Mouse (Mus musculus) C2C12 (cell line): ENCODE data around the gene Vpreb3. TPM values are rescaled to one million over a fixed set of nuclear protein-coding genes. Genes with fewer than 3 reads are reported as not detected.
A peak's percentile ranks its signal among the peaks of the same experiment; 100 is the strongest.

Source experiments
- H3K27me3 ChIP-seq: one replicate; pipeline ENCODE4 v1.6.1; 2011; ENCODE audit not compliant: control insufficient read depth, insufficient read depth, insufficient read length
- H3K36me3 ChIP-seq: one replicate; pipeline ENCODE4 v1.6.1; 2011; ENCODE audit not compliant: control insufficient read depth, insufficient read depth
- H3K4me3 ChIP-seq: one replicate; pipeline ENCODE4 v1.5.1; 2011; ENCODE audit warnings: mild to moderate bottlenecking, control low read depth; ENCODE audit not compliant: poor library complexity, insufficient read depth, severe bottlenecking
- H3K79me2 ChIP-seq: one replicate; pipeline ENCODE4 v1.6.1; 2011; ENCODE audit not compliant: control insufficient read depth, insufficient read depth
- H3K79me3 ChIP-seq: one replicate; pipeline ENCODE4 v1.6.1; 2011; ENCODE audit warnings: low read depth, control low read depth
- H3ac ChIP-seq: one replicate; pipeline ENCODE3; 2011; ENCODE audit warnings: low read depth; ENCODE audit not compliant: control insufficient read depth, insufficient read length
- CEBPB ChIP-seq: IDR thresholded peaks from one replicate; pipeline ENCODE4 v1.6.1; 2011; ENCODE audit warnings: low read depth, mild to moderate bottlenecking, control low read depth, moderate library complexity
- CTCF ChIP-seq: IDR thresholded peaks from one replicate; pipeline ENCODE4 v1.5.1; 2011; ENCODE audit not compliant: control insufficient read depth, insufficient read depth, insufficient read length
- FOSL1 ChIP-seq: IDR thresholded peaks from one replicate; pipeline ENCODE4 v1.8.0; 2011; ENCODE audit warnings: mild to moderate bottlenecking, low read length; ENCODE audit not compliant: poor library complexity, insufficient read depth, severe bottlenecking
- MAX ChIP-seq: IDR thresholded peaks from one replicate; pipeline ENCODE4 v1.6.1; 2011; ENCODE audit warnings: mild to moderate bottlenecking, control low read depth
- MYOD1 ChIP-seq: IDR thresholded peaks from one replicate; pipeline ENCODE4 v1.6.1; 2011; ENCODE audit warnings: low read depth; ENCODE audit not compliant: control insufficient read depth, insufficient read length
- MYOG ChIP-seq: IDR thresholded peaks from one replicate; pipeline ENCODE4 v1.6.1; 2011; ENCODE audit not compliant: control insufficient read depth, insufficient read length; ENCODE audit errors: extremely low read depth
- USF1 ChIP-seq: IDR thresholded peaks from one replicate; pipeline ENCODE4 v1.6.1; 2011; ENCODE audit warnings: low read depth, mild to moderate bottlenecking, control low read depth, moderate library complexity
- polyA plus RNA-seq: library from polyadenylated mRNA; unstranded; fragments of >200 nt; fragmentation: generic; extraction: Trizol; gene quantifications from one replicate; pipeline ENCODE4 v1.2.1, GENCODE M21; 2012; ENCODE audit warnings: missing spikeins

Vpreb3 gene
- polyA plus RNA-seq, 1 experiment: 0.13 TPM

DNA sequence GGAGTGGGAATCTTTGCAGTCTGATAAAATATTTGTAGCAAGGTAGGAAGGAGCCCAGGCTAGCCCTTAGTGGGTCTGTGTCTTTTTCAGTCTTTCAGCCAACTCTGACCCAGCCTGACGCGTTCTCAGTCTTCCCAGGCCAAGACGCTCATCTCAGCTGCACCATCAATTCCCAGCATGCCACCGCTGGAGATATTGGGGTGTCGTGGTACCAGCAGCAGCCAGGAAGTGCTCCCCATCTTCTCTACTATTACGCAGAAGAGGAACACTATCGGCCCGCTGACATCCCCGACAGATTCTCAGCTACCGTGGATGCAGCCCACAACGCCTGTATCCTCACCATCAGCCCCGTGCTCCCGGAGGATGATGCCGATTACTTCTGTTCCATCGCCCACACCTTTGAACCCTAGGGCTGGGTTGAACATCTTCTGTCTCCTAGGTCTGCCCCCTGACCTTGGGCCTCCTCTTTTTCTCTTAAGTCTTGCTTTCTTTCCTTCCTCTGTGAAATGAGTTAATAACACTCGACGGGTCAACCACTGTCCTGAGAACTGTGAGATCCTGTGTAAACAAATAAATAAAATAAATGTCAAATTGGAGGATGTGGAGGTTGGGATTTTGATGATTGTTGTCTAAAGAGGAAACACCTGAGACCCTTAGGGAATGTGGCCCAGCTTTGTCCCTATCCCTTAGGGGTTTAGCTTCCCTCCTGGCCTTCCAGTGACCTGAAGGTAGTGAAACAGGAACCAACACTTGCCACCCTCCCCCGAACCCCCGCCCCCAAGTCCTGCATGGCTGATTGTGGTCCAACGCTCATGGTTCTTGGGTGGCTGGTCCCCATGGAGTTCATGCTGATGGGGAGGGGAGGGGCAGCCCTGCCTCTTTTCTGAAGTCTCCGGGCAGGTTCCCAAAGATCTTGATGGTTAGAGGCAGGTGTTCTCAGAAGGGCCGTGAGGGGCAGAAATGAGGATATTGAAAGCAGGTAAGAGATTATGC lies 6.5 kb downstream of the Vpreb3 start:
- Histone ChIP-seq H3ac (no peak overlapping the region), H3K36me3 (no peaks in the 10 kb centered on the region), H3K79me2 (no peaks in the 10 kb centered on the region), H3K27me3 (peaks cover 11% of the 10 kb centered on the region), H3K4me3 (no peak overlapping the region), H3K79me3 (no peaks in the 10 kb centered on the region)
- TF ChIP-seq MAX (no peak), MYOG (no peak), USF1 (no peak), CEBPB (no peak), FOSL1 (no peak), CTCF (no peak), MYOD1 (no peak)

DNA sequence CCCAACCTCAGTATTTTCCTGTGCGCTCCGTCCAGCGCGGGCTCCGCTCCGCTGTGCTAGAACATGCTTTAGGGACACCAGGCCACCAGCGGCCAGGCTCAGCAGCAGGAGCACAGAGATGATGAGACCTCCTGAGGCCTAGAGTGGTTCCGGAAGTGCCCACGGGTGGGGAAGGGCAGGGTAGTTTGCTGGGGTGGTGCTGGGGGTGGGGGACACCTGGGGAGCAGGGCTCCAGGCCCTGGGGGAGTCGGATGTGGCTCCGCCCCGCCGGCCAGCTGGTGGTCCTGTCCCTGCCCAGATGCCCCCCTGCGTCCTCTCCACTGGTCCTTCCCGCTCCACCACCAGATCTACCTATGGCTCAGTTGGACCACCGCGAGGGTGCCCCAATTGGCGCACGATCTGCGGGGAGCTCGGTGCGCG lies 7.9 kb downstream of the Vpreb3 start:
- H3ac ChIP-seq: no peak overlapping the region
- no peaks in the 10 kb centered on the region for H3K79me3 ChIP-seq
- no peaks in the 10 kb centered on the region for H3K36me3 ChIP-seq
- peaks cover 15% of the 10 kb centered on the region for H3K27me3 ChIP-seq
- TF ChIP-seq FOSL1 (no peak), MYOG (no peak), CEBPB (no peak), MAX (no peak)
- no peaks in the 10 kb centered on the region for H3K79me2 ChIP-seq
- no peak overlapping the region for H3K4me3 ChIP-seq

DNA sequence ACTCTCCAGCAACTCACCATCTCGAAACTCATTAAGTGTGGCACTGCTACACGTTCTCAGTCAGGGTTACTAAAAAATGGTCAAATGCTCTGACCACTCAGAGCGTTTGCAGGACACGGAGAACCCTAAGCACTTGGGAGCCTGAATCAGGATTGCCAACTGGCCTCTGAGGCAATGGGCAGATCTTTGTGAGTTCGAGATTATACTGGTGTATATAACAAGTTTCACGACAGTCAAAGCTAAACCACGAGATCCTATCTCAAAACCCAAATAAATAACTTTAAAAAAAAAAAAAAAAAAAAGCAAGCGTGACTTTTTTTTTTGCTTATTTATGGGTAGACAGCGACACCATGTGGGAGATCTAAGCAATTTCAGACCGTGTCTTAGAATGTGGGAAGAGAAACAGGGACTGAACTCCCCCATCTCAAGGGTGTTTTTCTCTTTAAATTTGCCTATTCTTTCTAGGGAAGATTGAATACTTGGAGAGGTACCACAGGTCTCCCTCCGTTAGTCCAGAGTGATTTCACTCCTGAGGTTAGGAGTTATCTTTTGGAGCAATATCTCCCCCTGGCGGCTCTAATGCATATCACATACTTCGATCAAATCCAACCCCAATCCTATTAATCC lies 8.7 kb downstream of the Vpreb3 start:
- Histone ChIP-seq H3K4me3 (no peak overlapping the region), H3K27me3 (peaks cover 15% of the 10 kb centered on the region), H3K36me3 (no peaks in the 10 kb centered on the region), H3K79me2 (no peaks in the 10 kb centered on the region), H3ac (no peak overlapping the region), H3K79me3 (no peaks in the 10 kb centered on the region)
- TF ChIP-seq USF1 (no peak), MAX (no peak), FOSL1 (no peak), CEBPB (no peak), CTCF (no peak)

DNA sequence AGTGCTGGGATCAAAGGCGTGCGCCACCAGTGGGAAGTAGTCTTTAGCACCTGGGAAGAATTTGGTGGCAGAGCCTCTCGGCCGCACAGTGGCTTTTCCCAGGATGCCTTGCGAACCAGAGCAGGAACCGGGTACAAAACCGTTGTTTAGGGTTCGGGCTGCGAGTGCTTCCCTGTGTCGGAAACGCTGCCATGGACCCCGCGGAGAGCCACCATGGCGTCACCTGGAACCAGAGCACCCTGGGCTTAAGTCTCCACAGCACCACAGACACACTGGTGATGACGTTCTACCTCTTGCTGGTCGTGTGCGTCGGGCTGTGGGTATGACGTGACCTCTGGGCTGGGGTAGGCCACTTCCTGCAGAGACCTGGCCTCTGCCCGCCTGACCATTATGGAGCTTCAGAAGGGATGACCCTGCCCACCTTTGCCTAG lies 11.5 kb downstream of the Vpreb3 start, which contains the start of gene Gm5134:
Gene Gm5134 (plus strand): TSS at position 134 of the 431 bp plus-strand sequence.
- Histone ChIP-seq H3K27me3 (peaks cover 25% of the 10 kb centered on the region), H3K4me3 (no peak within 1 kb of the TSS), H3ac (no peak within 1 kb of the TSS), H3K36me3 (no peaks in the 10 kb centered on the region), H3K79me2 (no peaks in the 10 kb centered on the region), H3K79me3 (no peaks in the 10 kb centered on the region)
- TF ChIP-seq MAX (no peak), MYOD1 (no peak), CEBPB (no peak), CTCF (no peak)

DNA sequence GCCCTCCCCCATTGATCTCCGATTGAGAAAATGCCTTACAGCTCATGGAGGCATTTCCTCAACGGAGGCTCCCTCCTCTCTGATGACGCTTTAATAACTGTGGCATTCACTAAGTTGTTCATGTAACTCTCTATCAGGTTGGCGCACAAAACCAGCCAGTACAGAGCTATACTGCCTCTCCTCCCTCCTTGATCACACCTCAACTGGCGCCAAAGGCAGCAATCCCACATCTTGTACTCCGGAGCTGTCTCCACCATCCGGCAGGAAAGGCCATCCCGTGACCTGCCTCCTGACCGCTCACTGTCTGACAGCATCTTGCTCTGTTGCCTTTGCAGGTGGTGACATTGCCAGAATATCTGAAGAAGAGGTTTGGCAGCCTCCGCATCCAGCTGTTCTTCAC lies 31.0 kb downstream of the Vpreb3 start:
- TF ChIP-seq FOSL1: no peak
- no peak for TF ChIP-seq USF1
- no peak for TF ChIP-seq CEBPB
- TF ChIP-seq MYOD1: no peak
- no peak for TF ChIP-seq MAX
- TF ChIP-seq MYOG: no peak
- TF ChIP-seq CTCF: no peak
- H3K79me2 ChIP-seq: no peaks in the 10 kb centered on the region
- H3ac ChIP-seq: no peak overlapping the region
- no peak overlapping the region for H3K4me3 ChIP-seq
- no peaks in the 10 kb centered on the region for H3K36me3 ChIP-seq
- no peaks in the 10 kb centered on the region for H3K79me3 ChIP-seq
- peaks cover 6% of the 10 kb centered on the region for H3K27me3 ChIP-seq

DNA sequence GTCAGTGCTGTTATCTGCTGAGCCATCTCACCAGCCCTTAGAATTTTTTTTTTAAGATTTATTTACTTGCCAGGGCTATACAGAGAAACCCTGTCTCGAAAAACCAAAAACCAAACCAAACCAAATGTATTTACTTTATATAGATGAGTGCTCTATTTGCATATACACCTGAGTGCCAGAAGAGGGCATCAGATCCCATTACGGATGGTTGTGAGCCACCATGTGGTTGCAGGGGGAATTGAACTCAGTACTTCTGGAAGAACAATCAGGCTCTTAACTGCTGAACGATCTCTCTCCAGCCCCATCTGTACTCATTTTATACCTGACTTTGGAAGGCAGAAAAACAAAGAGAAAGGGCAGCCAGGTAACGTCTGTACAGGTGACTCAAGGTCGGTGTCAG lies 32.4 kb downstream of the Vpreb3 start:
- no peaks in the 10 kb centered on the region for H3K79me3 ChIP-seq
- peaks cover 11% of the 10 kb centered on the region for H3K27me3 ChIP-seq
- H3K36me3 ChIP-seq: no peaks in the 10 kb centered on the region
- H3K79me2 ChIP-seq: no peaks in the 10 kb centered on the region
- H3ac ChIP-seq: no peak overlapping the region
- TF ChIP-seq CTCF (peak; percentile 37), MYOD1 (no peak)
- H3K4me3 ChIP-seq: no peak overlapping the region
